Mouse (Mus musculus) CH12.LX (cell line): ENCODE results near the gene Tcp11l1. TPM values are rescaled to one million over a fixed set of nuclear protein-coding genes. Genes with fewer than 3 reads are reported as not detected.
A peak's percentile ranks its signal among the peaks of the same experiment; 100 is the strongest.

Source experiments
- DNase-seq: peaks from one replicate; pipeline ENCODE4 v3.0.0-alpha.2; 2013; ENCODE audit errors: extremely low read depth
- H3K27ac ChIP-seq: 2 replicates; pipeline ENCODE4 v1.5.1; 2012; ENCODE audit warnings: low read depth, mild to moderate bottlenecking, control low read depth, moderate library complexity; ENCODE audit not compliant: insufficient read depth
- H3K27me3 ChIP-seq: replicated peaks from 2 replicates; pipeline ENCODE3; 2012; ENCODE audit warnings: inconsistent platforms
- H3K36me3 ChIP-seq, 2 experiments: replicated peaks in 1 of 2; 2 replicates each; pipeline versions ENCODE3 to v1.6.1; 2012; ENCODE audit warnings: inconsistent platforms in 1 of 2, low read length in 1 of 2, mild to moderate bottlenecking in 1 of 2, mixed read lengths in 1 of 2, moderate library complexity in 1 of 2; ENCODE audit not compliant: control insufficient read depth in 1 of 2, insufficient read depth in 1 of 2
- H3K4me1 ChIP-seq, 2 experiments: 2 replicates each; pipeline ENCODE4 v1.6.1; 2012; ENCODE audit warnings: inconsistent platforms in 1 of 2, moderate library complexity in 1 of 2; ENCODE audit not compliant: insufficient read depth in 2 of 2, control insufficient read depth in 1 of 2
- H3K4me2 ChIP-seq: 2 replicates; pipeline ENCODE4 v1.6.1; 2012; ENCODE audit warnings: low read depth, mild to moderate bottlenecking, control low read depth; ENCODE audit not compliant: poor library complexity, insufficient read depth, severe bottlenecking
- H3K4me3 ChIP-seq, 3 experiments: fragments of 150-350 bp in 1 of 3; sonication (generic) in 1 of 3; replicated peaks in 1 of 3; 2 replicates each; pipeline versions ENCODE3 to v1.5.1; 2011 to 2012; ENCODE audit warnings: low read depth in 2 of 3, low read length in 2 of 3, mild to moderate bottlenecking in 2 of 3, moderate library complexity in 2 of 3, control low read depth in 1 of 3, improper control_type of control experiment in 1 of 3, inconsistent platforms in 1 of 3, mixed read lengths in 1 of 3; ENCODE audit not compliant: poor library complexity in 1 of 3
- H3K79me2 ChIP-seq: replicated peaks from 2 replicates; pipeline ENCODE4 v1.6.1; 2012; ENCODE audit warnings: mild to moderate bottlenecking, moderate library complexity; ENCODE audit not compliant: control insufficient read depth, poor library complexity, insufficient read depth, severe bottlenecking; ENCODE audit errors: extremely low read depth
- H3K9ac ChIP-seq: 2 replicates; pipeline ENCODE4 v1.6.1; 2012; ENCODE audit warnings: low read depth, mild to moderate bottlenecking, control low read depth, moderate library complexity; ENCODE audit not compliant: insufficient read depth
- H3K9me3 ChIP-seq: replicated peaks from 2 replicates; pipeline ENCODE3; 2012; ENCODE audit warnings: low read length, inconsistent platforms, mixed read lengths
- BHLHE40 ChIP-seq: IDR thresholded peaks from 2 replicates; pipeline ENCODE4 v1.6.1; 2011; ENCODE audit warnings: mild to moderate bottlenecking, low read depth, low read length, improper control_type of control experiment
- CHD1 ChIP-seq: IDR thresholded peaks from 2 replicates; pipeline ENCODE4 v1.6.1; 2012; ENCODE audit warnings: low read depth, low read length, improper control_type of control experiment, inconsistent platforms
- CHD2 ChIP-seq: IDR thresholded peaks from 2 replicates; pipeline ENCODE4 v1.6.1; 2011; ENCODE audit warnings: low read length, improper control_type of control experiment
- CTCF ChIP-seq, 2 experiments: IDR thresholded peaks in 1 of 2; conservative IDR thresholded peaks in 1 of 2; 2 replicates each; pipeline ENCODE4 v1.5.1; 2011 to 2012; ENCODE audit warnings: low read depth in 2 of 2, low read length in 2 of 2, improper control_type of control experiment in 1 of 2, inconsistent platforms in 1 of 2, mild to moderate bottlenecking in 1 of 2, moderate library complexity in 1 of 2
- ELF1 ChIP-seq: IDR thresholded peaks from 2 replicates; pipeline ENCODE4 v1.6.1; 2014; ENCODE audit warnings: low read depth, mild to moderate bottlenecking, inconsistent platforms, low read length, improper control_type of control experiment
- HCFC1 ChIP-seq: IDR thresholded peaks from 2 replicates; pipeline ENCODE4 v1.6.1; 2012; ENCODE audit warnings: low read depth, mild to moderate bottlenecking, inconsistent platforms, low read length, improper control_type of control experiment
- IRF4 ChIP-seq: IDR thresholded peaks from 2 replicates; pipeline ENCODE4 v1.6.1; 2014; ENCODE audit warnings: low read depth, mild to moderate bottlenecking, inconsistent platforms, low read length, improper control_type of control experiment
- JUN ChIP-seq: IDR thresholded peaks from 2 replicates; pipeline ENCODE4 v1.6.1; 2011; ENCODE audit warnings: low read depth, mild to moderate bottlenecking, low read length, improper control_type of control experiment, moderate library complexity; ENCODE audit not compliant: insufficient read depth
- KAT2A ChIP-seq: IDR thresholded peaks from 2 replicates; pipeline ENCODE4 v1.6.1; 2012; ENCODE audit warnings: low read length, improper control_type of control experiment, inconsistent platforms; ENCODE audit not compliant: insufficient replicate concordance
- MAFK ChIP-seq: IDR thresholded peaks from 2 replicates; pipeline ENCODE4 v1.6.1; 2011; ENCODE audit warnings: low read length, improper control_type of control experiment; ENCODE audit not compliant: insufficient replicate concordance
- MEF2A ChIP-seq: IDR thresholded peaks from 2 replicates; pipeline ENCODE4 v1.6.1; 2014; ENCODE audit warnings: low read depth, mild to moderate bottlenecking, inconsistent platforms, low read length, improper control_type of control experiment, borderline replicate concordance
- MYC ChIP-seq: IDR thresholded peaks from 2 replicates; pipeline ENCODE4 v1.6.1; 2011; ENCODE audit warnings: low read depth, mild to moderate bottlenecking, improper control_type of control experiment, low read length
- NELFE ChIP-seq: IDR thresholded peaks from 2 replicates; pipeline ENCODE4 v1.6.1; 2011; ENCODE audit warnings: low read depth, low read length, improper control_type of control experiment
- NRF1 ChIP-seq: IDR thresholded peaks from 2 replicates; pipeline ENCODE4 v1.6.1; 2014; ENCODE audit warnings: low read depth, mild to moderate bottlenecking, inconsistent platforms, low read length, improper control_type of control experiment, moderate library complexity
- PAX5 ChIP-seq: IDR thresholded peaks from 2 replicates; pipeline ENCODE4 v1.6.1; 2012; ENCODE audit warnings: low read length, inconsistent platforms, mixed read lengths
- RAD21 ChIP-seq: IDR thresholded peaks from 2 replicates; pipeline ENCODE4 v1.6.1; 2011; ENCODE audit warnings: low read depth, mild to moderate bottlenecking, low read length, improper control_type of control experiment, moderate library complexity
- RCOR1 ChIP-seq: conservative IDR thresholded peaks from 2 replicates; pipeline ENCODE4 v1.6.1; 2012; ENCODE audit warnings: low read depth, mild to moderate bottlenecking, inconsistent platforms, low read length, improper control_type of control experiment
- SIN3A ChIP-seq: IDR thresholded peaks from 2 replicates; pipeline ENCODE4 v1.6.1; 2012; ENCODE audit warnings: low read length, improper control_type of control experiment, inconsistent platforms
- SMC3 ChIP-seq: IDR thresholded peaks from 2 replicates; pipeline ENCODE4 v1.6.1; 2011; ENCODE audit warnings: low read depth, low read length, improper control_type of control experiment
- UBTF ChIP-seq: IDR thresholded peaks from 2 replicates; pipeline ENCODE4 v1.6.1; 2012; ENCODE audit warnings: low read depth, mild to moderate bottlenecking, inconsistent platforms, low read length, improper control_type of control experiment, moderate library complexity
- USF2 ChIP-seq: conservative IDR thresholded peaks from 2 replicates; pipeline ENCODE4 v1.6.1; 2011; ENCODE audit warnings: low read depth, low read length, improper control_type of control experiment
- ZKSCAN1 ChIP-seq: IDR thresholded peaks from 2 replicates; pipeline ENCODE4 v1.6.1; 2012; ENCODE audit warnings: low read depth, inconsistent platforms, low read length, improper control_type of control experiment, borderline replicate concordance
- ZMIZ1 ChIP-seq: IDR thresholded peaks from 2 replicates; pipeline ENCODE4 v1.6.1; 2012; ENCODE audit warnings: low read depth, mild to moderate bottlenecking, inconsistent platforms, low read length, improper control_type of control experiment
- ZNF384 ChIP-seq: IDR thresholded peaks from 2 replicates; pipeline ENCODE4 v1.6.1; 2012; ENCODE audit warnings: low read depth, low read length, improper control_type of control experiment, inconsistent platforms
- dilution Hi-C: fragments of 300-500 bp; cut with MboI; formaldehyde crosslinking; loops from 2 replicates; pipeline ENCODE4 v1.14.3; 2020; ENCODE audit warnings: low sequenced_read_pairs; ENCODE audit not compliant: extremely low pct_unique_long_range_greater_than_20kb, extremely low pct_ligation_motif_present
- in situ Hi-C: fragments of 300-500 bp; cut with MboI; formaldehyde crosslinking; loops from 3 replicates; pipeline ENCODE4 v1.14.3; 2019; ENCODE audit warnings: low sequenced_read_pairs, low pct_ligation_motif_present, low pct_unique_long_range_greater_than_20kb, mixed read lengths
- polyA plus RNA-seq: library from polyadenylated mRNA; unstranded; fragments of >175 nt; gene quantifications from 2 replicates; pipeline ENCODE4 v1.2.1, GENCODE M21; 2012; ENCODE audit warnings: low read depth; ENCODE audit not compliant: insufficient read length
- total RNA-seq, 2 experiments: library from RNA; depleted of rRNA; stranded (reverse); fragments of 300-350 nt in 1 of 2; fragments of >200 nt in 1 of 2; gene quantifications; 2 replicates each; pipeline ENCODE4 v1.2.3; 2012 to 2014

Tcp11l1 gene
- total and polyA plus RNA-seq, 3 experiments = 2.9 to 11.7 (median 3.6) TPM

DNA sequence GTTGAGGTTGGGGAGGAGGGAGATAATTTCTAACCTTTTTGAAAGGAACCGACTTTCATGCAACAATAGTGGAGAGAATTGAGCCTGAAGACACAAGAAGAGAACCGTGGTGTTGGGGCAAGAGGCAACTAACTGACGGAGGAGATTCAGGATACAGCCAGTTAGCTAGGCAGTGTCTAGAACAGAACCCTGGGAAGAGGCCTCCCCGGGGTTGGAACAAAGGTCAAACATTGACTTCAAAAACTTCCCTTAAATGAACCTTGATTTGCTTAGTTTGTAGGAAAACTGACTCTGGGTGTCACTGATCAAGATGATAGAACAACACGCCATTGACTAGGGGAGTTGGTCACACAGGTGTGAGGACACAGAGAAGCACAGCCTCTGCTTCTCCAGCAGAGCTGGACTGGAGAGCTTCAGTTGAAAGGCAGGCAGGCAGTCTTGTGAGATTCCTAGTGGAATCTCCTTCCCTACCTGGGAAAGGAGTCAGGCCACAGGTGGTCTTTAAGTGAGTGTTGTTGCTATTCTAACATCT is 36.7 kb upstream of the Tcp11l1 start:
- Histone ChIP-seq H3K36me3 (peaks cover 0 to 3% of the 10 kb centered on the region in 2 experiments), H3K4me3 (no peak overlapping the region), H3K9ac (no peak overlapping the region), H3K4me2 (no peak overlapping the region), H3K9me3 (no peaks in the 10 kb centered on the region), H3K79me2 (no peaks in the 10 kb centered on the region), H3K27me3 (no peaks in the 10 kb centered on the region), H3K27ac (no peak overlapping the region), H3K4me1 (peaks cover 6 to 7% of the 10 kb centered on the region in 2 experiments)
- TF ChIP-seq CHD2 (no peak), MAFK (no peak), HCFC1 (no peak), CHD1 (no peak), RAD21 (no peak), ZKSCAN1 (no peak), MYC (no peak), NRF1 (no peak), RCOR1 (no peak), KAT2A (no peak)
- DNase-seq = no peak
- in situ Hi-C loops = loop anchor here (10.0 kb wide), 1 partner anchor 64 kb away; no protein-coding TSS in a partner anchor
- dilution Hi-C loops = no loop called here

DNA sequence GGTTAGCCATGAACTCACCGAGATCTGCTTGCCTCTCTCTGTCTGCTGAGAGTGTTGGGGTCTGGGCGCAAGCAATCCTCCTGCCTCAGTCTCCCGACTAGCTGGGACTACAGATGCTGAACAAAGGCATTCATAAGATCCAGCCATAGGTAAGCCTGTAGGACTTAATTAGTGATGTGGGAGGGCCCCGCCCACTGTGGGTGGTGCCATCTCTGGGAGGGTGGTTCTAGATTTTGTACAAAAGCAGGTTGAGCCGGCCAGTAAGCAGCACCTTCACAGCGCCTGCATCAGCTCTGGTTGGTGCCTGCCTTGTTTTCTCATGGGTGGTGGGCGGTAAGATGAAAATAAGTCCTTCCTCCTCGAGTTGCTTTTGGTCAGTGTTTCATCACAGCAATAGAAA is 34.3 kb upstream of the Tcp11l1 start:
- H3K4me1 ChIP-seq = no peaks in the 10 kb centered on the region
- no peak overlapping the region for H3K27ac ChIP-seq
- no peaks in the 10 kb centered on the region for H3K36me3 ChIP-seq
- no peaks in the 10 kb centered on the region for H3K27me3 ChIP-seq
- TF ChIP-seq CHD1 (no peak), ZKSCAN1 (no peak), CTCF (conservative IDR thresholded peaks at IDR 0.05 in 1 of 2, IDR thresholded peaks at IDR 0.05 in 1 of 2; ENCODE audit: low read depth in 2 of 2, low read length in 2 of 2) (no peak)
- no peaks in the 10 kb centered on the region for H3K79me2 ChIP-seq
- no peak overlapping the region for H3K4me3 ChIP-seq
- no peak for DNase-seq
- no peak overlapping the region for H3K9ac ChIP-seq
- no peaks in the 10 kb centered on the region for H3K9me3 ChIP-seq
- no peak overlapping the region for H3K4me2 ChIP-seq
- in situ Hi-C loops = loop anchor here (10.0 kb wide), 1 partner anchor 61 kb away; no protein-coding TSS in a partner anchor
- dilution Hi-C loops = no loop called here

DNA sequence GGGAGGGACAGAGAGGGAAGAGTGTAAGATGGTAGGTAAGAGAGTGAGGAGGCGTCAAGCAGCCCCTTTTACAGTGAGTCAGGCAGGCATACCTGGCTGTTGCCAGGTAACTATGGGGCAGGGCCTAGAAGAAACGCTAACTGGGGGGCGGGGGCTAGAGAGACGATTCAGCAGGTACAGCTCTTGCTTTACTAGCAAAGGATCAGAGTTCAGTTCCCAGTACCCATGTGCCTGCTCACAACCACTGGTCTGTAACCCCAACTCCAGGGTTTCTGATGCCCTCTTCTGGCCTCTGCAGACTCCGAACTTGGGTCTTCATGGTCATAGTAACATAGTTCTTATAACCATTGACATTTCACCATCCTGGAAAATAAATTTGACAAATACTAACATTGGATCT is 32.0 kb upstream of the Tcp11l1 start:
- H3K9ac ChIP-seq = no peak overlapping the region
- H3K9me3 ChIP-seq = no peaks in the 10 kb centered on the region
- H3K4me2 ChIP-seq = no peak overlapping the region
- no peaks in the 10 kb centered on the region for H3K36me3 ChIP-seq
- H3K27me3 ChIP-seq = no peaks in the 10 kb centered on the region
- dilution Hi-C loops = no loop called here
- no peak overlapping the region for H3K27ac ChIP-seq
- H3K79me2 ChIP-seq = no peaks in the 10 kb centered on the region
- no peak overlapping the region for H3K4me3 ChIP-seq
- DNase-seq = no peak
- TF ChIP-seq USF2 = no peak
- TF ChIP-seq BHLHE40 = no peak
- TF ChIP-seq MEF2A = no peak
- no peak for TF ChIP-seq JUN
- peak; percentile 10 for TF ChIP-seq RAD21
- TF ChIP-seq ELF1 = no peak
- no peak for TF ChIP-seq NRF1
- no peak for TF ChIP-seq ZMIZ1
- no peak for TF ChIP-seq SIN3A
- no peak for TF ChIP-seq KAT2A
- no peak for TF ChIP-seq MAFK
- TF ChIP-seq PAX5 = no peak
- TF ChIP-seq NELFE = no peak
- no peak for TF ChIP-seq IRF4
- peak in 1 of 2 experiments; percentile 33; a peak in 2 of 4 replicates for TF ChIP-seq CTCF (conservative IDR thresholded peaks at IDR 0.05 in 1 of 2, IDR thresholded peaks at IDR 0.05 in 1 of 2; ENCODE audit: low read depth in 2 of 2, low read length in 2 of 2)
- TF ChIP-seq UBTF = no peak
- TF ChIP-seq SMC3 = 0 out of 2 replicates have a peak, but pooled peaks have one; percentile 14
- no peak for TF ChIP-seq ZNF384
- TF ChIP-seq, all 38 proteins: peak for 3
- peaks cover 3 to 11% of the 10 kb centered on the region in 2 experiments for H3K4me1 ChIP-seq
- in situ Hi-C loops = loop anchor here (10.0 kb wide), 1 partner anchor 59 kb away; no protein-coding TSS in a partner anchor
